Mouse (Mus musculus) large intestine, adult 2 months (tissue): ENCODE data around the gene Acsm1. TPM values are rescaled to one million over a fixed set of nuclear protein-coding genes. Genes with fewer than 3 reads are reported as not detected.

Source experiments
- DNase-seq: peaks from one replicate; pipeline ENCODE4 v3.0.0-alpha.2; 2012; ENCODE audit warnings: low read depth, low spot score
- WGBS: fragments of 180-500 bp; shearing (Covaris S2); methylation state at CpG from one replicate; pipeline ENCODE4 v1.1.7; 2018; 5-methylcytosine and 5-hydroxymethylcytosine counted together
- polyA plus RNA-seq: library from polyadenylated mRNA; depleted of rRNA; stranded (reverse); fragments of >200 nt; gene quantifications from 2 replicates; pipeline ENCODE4 v1.2.3, GENCODE M21; 2012; rRNA removed

The Acsm1 gene
- polyA plus RNA-seq, 1 experiment: not detected

GRCm38 (mm10) chr7:119667893-119668292 is 61.1 kb downstream of the Acsm1 start:
- 59% methylated on average over 3 of the region's 3 CpGs for WGBS
- no peak for DNase-seq

- WGBS: 19% methylated on average over 5 of the region's 5 CpGs
- no peak for DNase-seq
These were observed 63.6 kb downstream of the Acsm1 start for GRCm38 (mm10) chr7:119670395-119670794.

GRCm38 (mm10) chr7:119670925-119671324 is 64.1 kb downstream of the Acsm1 start:
- 48% methylated on average over 6 of the region's 6 CpGs for WGBS
- no peak for DNase-seq

- DNase-seq: peak; percentile 2
- WGBS: 17% methylated on average over 6 of the region's 6 CpGs
These were observed 66.6 kb downstream of the Acsm1 start for GRCm38 (mm10) chr7:119673465-119673864.

GRCm38 (mm10) chr7:119680107-119680506 is 73.3 kb downstream of the Acsm1 start:
- 64% methylated on average over 8 of the region's 8 CpGs for WGBS
- no peak for DNase-seq

GRCm38 (mm10) chr7:119682699-119683098 is 75.9 kb downstream of the Acsm1 start:
- WGBS: 40% methylated on average over 4 of the region's 4 CpGs
- no peak for DNase-seq

- DNase-seq: no peak
- 75% methylated on average over 5 of the region's 5 CpGs for WGBS
These were observed 82.9 kb downstream of the Acsm1 start, which contains the start of gene Acsm4 for GRCm38 (mm10) chr7:119689726-119690125. TSS of gene Acsm4 (plus strand) at chr7:119690026.

GRCm38 (mm10) chr7:119692302-119692701 is 85.5 kb downstream of the Acsm1 start:
- DNase-seq: no peak
- WGBS: 50% methylated on average over 4 of the region's 4 CpGs

- 64% methylated on average over 1 of the region's 1 CpGs for WGBS
- no peak for DNase-seq
These were observed 88.1 kb downstream of the Acsm1 start for GRCm38 (mm10) chr7:119694926-119695325.

Other genes starting within 250 kb of the Acsm1 start
- gene Gp2, start 147.7 kb upstream of the Acsm1 start, polyA plus RNA-seq: 1.6 TPM in 2 replicates
- gene Umod, start 127.7 kb upstream of the Acsm1 start, polyA plus RNA-seq: not detected in 2 replicates
- gene Acsm5, start 87.6 kb upstream of the Acsm1 start, polyA plus RNA-seq: 0.45 and 1.9 TPM in 2 replicates
- gene Pdilt, start 83.5 kb upstream of the Acsm1 start, polyA plus RNA-seq: not detected in 2 replicates
- not detected in 2 replicates for gene Acsm2, start 52.7 kb upstream of the Acsm1 start, polyA plus RNA-seq
- not detected in 2 replicates for gene Acsm4, start 83.0 kb downstream of the Acsm1 start, polyA plus RNA-seq
- gene Thumpd1, start 113.8 kb downstream of the Acsm1 start, polyA plus RNA-seq: 8.6 and 9.9 TPM in 2 replicates
- 3.8 and 10.2 TPM in 2 replicates for gene Acsm3, start 153.9 kb downstream of the Acsm1 start, polyA plus RNA-seq
- gene Rexo5, start 187.0 kb downstream of the Acsm1 start, polyA plus RNA-seq: 1.9 and 3.7 TPM in 2 replicates
- 1.3 and 1.4 TPM in 2 replicates for gene Eri2, start 187.0 kb downstream of the Acsm1 start, polyA plus RNA-seq